Mouse (Mus musculus) frontal cortex, postnatal 14 days (tissue): ENCODE measurements around the gene Olfr148.
A peak's percentile ranks its signal among the peaks of the same experiment; 100 is the strongest.

Experiments used
- DNase-seq, 2 experiments: peaks; one replicate each; pipeline ENCODE4 v3.0.0; 2022; ENCODE audit warnings: low spot score in 2 of 2

Gene Olfr148

GRCm38 (mm10) chr9:39610355-39610754 lies at the start of gene Olfr148:
Gene Olfr148 (plus strand): TSS chr9:39610655.
- no peak for DNase-seq

- no peak for DNase-seq
These were observed 35.0 kb upstream of the Olfr148 start, which contains the start of gene Olfr959 for GRCm38 (mm10) chr9:39575469-39575868. Gene Olfr959 (minus strand): TSS chr9:39575569.

DNA sequence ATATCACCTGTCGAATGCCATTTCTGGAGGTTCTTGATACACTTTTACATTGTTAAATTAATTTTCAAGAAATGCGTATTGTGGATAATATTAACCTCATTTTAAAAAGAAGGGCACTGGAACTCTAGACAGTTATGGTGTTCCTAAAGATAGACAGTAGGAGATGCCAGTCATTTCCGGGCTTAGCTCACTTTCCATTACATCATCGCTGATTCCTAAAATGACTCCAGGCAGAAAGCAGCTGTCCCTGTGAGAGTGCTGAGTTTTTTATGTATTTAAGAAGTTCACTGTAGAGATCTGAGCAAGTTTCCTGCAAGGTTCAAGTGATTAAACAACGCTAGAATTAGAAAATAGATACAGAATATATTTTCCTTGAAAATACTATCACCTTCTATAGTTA lies 33.4 kb upstream of the Olfr148 start:
- no peak for DNase-seq

- peak; percentile 8 to 20 for DNase-seq
These were observed 7.7 kb upstream of the Olfr148 start for GRCm38 (mm10) chr9:39602536-39603332.

- DNase-seq = peak in 1 of 2 experiments; percentile 5
These were observed 7.1 kb upstream of the Olfr148 start for GRCm38 (mm10) chr9:39603333-39603845.

DNA sequence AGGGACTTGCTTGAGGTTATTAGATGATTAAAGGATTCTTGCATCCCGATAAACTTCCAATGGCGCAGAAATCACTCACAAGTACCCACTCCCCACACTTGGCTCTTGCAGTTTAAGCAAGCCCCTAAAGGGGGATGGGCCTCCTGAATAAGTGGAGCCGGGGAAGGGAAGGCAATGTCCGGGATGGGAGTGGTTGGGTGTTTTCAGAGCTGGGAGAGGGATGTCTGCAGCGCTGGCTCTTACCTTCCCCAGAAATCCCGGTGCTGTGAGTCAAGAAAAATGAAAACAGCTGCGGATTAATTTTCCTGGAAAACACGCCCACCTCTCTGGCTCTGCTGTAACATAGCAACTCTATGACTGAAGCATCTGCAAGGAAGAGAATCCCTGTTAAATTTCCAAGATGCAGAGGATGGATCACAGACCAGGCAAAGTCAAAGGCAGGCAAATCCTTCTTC lies 6.4 kb upstream of the Olfr148 start, which contains the start of gene AW551984:
Gene AW551984, minus strand, starts transcription at position 405 of the 455 bp plus-strand sequence.
- DNase-seq = peak in 1 of 2 experiments; percentile 6

- DNase-seq = no peak
These were observed 2.0 kb upstream of the Olfr148 start for GRCm38 (mm10) chr9:39608497-39608896.

DNA sequence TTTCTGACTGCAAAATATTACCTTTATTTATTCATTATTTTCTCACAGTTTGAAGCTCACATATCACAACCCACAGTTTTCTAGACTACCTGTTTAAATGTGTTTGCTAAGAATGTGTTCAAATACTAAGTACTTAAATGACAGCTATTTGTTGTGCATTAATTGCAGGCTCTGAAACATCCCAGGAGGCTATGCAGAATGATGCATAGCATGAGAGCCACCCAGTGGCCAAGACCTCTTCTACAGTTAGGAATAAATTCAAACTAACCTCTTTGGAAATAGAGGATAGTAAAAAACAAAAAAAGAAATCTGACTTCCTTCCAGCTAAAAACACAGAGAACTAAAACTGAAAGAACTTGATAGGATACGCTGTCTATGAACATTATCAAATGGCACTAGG lies 1.5 kb downstream of the Olfr148 start:
- DNase-seq = no peak

GRCm38 (mm10) chr9:39621073-39621472 lies 10.6 kb downstream of the Olfr148 start, which contains the start of gene Olfr960:
Gene Olfr960 (plus strand): TSS chr9:39621373.
- DNase-seq = no peak

DNA sequence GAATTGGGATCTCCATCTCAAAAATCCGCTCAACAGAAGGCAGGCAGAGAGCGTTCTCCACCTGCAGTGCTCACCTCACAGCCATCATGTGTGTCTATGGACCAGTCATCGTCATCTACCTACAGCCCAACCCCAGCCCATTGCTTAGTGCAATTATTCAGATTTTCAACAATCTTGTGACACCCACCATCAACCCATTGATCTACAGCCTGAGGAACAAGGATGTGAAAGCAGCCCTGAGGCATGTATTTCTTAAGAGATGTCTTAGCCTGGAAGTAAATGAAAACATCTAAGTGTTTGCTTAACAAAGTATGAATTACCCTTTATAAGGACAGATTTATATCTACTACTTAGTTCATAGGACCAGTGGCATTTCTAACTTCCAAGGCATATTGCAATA lies 13.3 kb downstream of the Olfr148 start:
- DNase-seq = no peak

GRCm38 (mm10) chr9:39624711-39625110 lies 14.3 kb downstream of the Olfr148 start:
- DNase-seq = no peak

DNA sequence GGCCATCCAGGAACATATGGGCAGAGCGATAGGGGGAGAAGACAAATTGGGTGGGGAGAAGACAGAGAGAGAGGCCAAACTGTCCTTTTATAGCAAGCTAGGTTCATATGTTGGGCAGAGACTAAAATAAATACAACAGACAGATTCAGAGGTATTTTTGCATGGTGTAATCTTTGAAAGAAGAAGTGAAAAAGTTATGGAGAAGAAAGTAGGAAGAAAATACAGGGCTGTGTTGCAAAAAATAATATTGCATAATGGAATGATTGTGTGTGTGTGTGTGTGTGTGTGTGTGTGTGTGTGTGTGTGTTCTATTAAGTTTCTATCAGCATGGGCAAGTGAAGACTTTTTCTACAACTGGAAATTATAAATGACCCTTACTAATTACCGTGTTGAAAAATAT lies 18.6 kb downstream of the Olfr148 start:
- DNase-seq = no peak

- peak in 1 of 2 experiments; percentile 7 for DNase-seq
These were observed 23.6 kb downstream of the Olfr148 start for GRCm38 (mm10) chr9:39633913-39634594.

DNA sequence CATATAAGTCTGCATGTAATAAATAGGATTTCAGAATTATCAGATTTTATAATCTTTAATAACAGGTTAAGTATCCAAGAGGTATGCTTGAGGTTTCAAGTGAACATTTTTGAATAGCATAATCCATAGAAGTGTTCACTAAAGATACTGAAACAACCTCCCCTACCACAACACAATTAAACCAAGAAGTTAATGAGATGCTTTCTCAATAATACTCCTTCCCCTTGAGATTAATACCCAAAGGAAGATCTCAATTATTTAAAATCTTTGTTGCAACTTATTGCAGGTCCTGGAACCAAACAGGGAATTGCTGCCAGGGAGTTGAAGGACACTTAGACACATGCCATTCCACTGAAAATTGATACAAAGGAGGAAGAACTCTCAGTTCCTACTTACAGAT lies 34.3 kb downstream of the Olfr148 start, which contains the start of gene Olfr961:
Gene Olfr961, plus strand, starts transcription at position 301 of the 400 bp plus-strand sequence.
- DNase-seq = no peak

GRCm38 (mm10) chr9:39647382-39647781 lies 36.9 kb downstream of the Olfr148 start:
- DNase-seq = no peak

DNA sequence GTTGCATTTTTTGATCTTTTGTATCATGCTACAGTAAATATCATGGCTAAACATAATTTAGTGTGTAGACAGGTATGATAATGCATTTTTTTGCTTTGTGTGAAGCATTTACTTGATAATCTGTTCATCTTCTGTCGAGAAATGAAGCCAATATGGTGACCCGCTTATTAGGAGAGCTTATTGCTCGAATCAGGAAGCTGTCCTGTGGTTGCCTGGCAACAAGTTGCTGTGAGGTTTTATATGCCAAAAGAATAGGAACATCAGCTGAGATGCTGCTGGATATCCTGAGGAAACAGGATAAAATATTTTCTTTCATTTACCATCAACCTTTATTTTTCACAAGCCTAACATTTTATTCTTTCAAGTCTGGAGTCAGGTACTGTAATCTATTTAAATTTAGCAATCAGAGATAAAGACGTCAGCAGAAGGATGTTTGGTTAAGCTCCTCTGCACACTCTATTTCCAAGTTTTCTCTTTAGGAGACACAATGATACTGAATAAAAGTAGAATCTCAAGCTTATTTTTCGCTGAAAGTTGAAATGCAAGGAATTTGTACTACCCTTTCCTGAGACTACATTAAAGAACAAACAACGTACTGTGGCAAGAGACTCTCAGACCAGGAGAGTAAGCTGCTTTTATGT lies 44.4 kb downstream of the Olfr148 start:
- no peak for DNase-seq
